Mouse (Mus musculus) embryonic facial prominence, embryonic 15.5 days (tissue): Measurements from ENCODE around the gene Zswim7. TPM values are rescaled to one million over a fixed set of nuclear protein-coding genes. Genes with fewer than 3 reads are reported as not detected.

Experiments used
- ATAC-seq: fragments of 200-750 bp; cut with Nextera tagmentation; 2 replicates; pipeline ENCODE4 v1.8.0; 2017; ENCODE audit warnings: low read depth, moderate TSS enrichment; ENCODE audit not compliant: insufficient number of reproducible peaks, low FRiP score, low TSS enrichment
- H3K27ac ChIP-seq: fragments of 300-500 bp; sonication (generic); replicated peaks from 2 replicates; pipeline ENCODE4 v1.5.1; 2015; ENCODE audit warnings: mild to moderate bottlenecking, inconsistent platforms
- H3K27me3 ChIP-seq: fragments of 300-500 bp; sonication (generic); 2 replicates; pipeline ENCODE4 v1.6.1; 2015; ENCODE audit warnings: inconsistent platforms
- H3K36me3 ChIP-seq: fragments of 300-500 bp; sonication (generic); 2 replicates; pipeline ENCODE4 v1.6.1; 2015; ENCODE audit warnings: mild to moderate bottlenecking, inconsistent platforms
- H3K4me1 ChIP-seq: fragments of 300-500 bp; sonication (generic); 2 replicates; pipeline ENCODE4 v1.6.1; 2015; ENCODE audit warnings: inconsistent platforms
- H3K4me2 ChIP-seq: fragments of 300-500 bp; sonication (generic); replicated peaks from 2 replicates; pipeline ENCODE4 v1.6.1; 2015; ENCODE audit warnings: mild to moderate bottlenecking, inconsistent platforms
- H3K4me3 ChIP-seq: fragments of 300-500 bp; sonication (generic); replicated peaks from 2 replicates; pipeline ENCODE4 v1.5.1; 2015; ENCODE audit warnings: mild to moderate bottlenecking, inconsistent platforms
- H3K9ac ChIP-seq: fragments of 300-500 bp; sonication (generic); 2 replicates; pipeline ENCODE4 v1.6.1; 2015; ENCODE audit warnings: inconsistent platforms
- H3K9me3 ChIP-seq: fragments of 300-500 bp; sonication (generic); replicated peaks from 2 replicates; pipeline ENCODE4 v1.6.1; 2016; ENCODE audit warnings: inconsistent platforms
- WGBS: fragments of 180-500 bp; shearing (Covaris S2); methylation state at CpG from one replicate; pipeline ENCODE4 v1.1.7; 2015; 5-methylcytosine and 5-hydroxymethylcytosine counted together
- polyA plus RNA-seq: library from polyadenylated mRNA; unstranded; fragments of >200 nt; fragmentation: Nextera tagmentation; extraction: Ambion mirVana; gene quantifications from 2 replicates; pipeline ENCODE4 v1.2.1, GENCODE M21; 2015

Zswim7 gene
- polyA plus RNA-seq, 1 experiment from 2014 or later = 22.3 TPM

GRCm38 (mm10) chr11:62259214-62259613, 22.0 kb downstream of the Zswim7 start:
- ATAC-seq = no peak

DNA sequence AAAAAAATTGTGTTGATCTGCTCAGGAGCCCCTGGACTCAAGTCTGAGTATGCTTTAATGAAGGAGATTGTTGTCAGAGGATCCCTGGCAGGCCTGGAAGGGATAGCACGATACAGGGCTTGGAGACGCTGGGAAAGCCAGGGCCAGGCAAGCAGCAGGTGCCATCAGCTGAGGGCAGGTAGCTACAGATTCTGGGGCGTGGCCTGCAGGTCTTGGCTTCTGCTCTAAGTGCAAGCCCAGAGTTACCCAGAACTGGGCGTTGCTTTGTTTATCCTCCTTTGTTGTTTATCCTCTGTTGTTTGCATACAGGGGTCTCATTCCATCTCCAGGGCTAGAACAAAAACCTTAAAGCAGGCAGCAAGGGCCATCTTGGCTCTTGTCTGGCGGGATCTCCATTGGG, 27.8 kb downstream of the Zswim7 start:
- no peak for ATAC-seq
- peaks cover 45% of the 10 kb centered on the region for H3K4me1 ChIP-seq
- no peak overlapping the region for H3K4me2 ChIP-seq
- no peaks in the 10 kb centered on the region for H3K36me3 ChIP-seq
- H3K4me3 ChIP-seq = no peak overlapping the region
- no peaks in the 10 kb centered on the region for H3K27me3 ChIP-seq
- WGBS = 57% methylated on average over 5 of the region's 5 CpGs
- no peaks in the 10 kb centered on the region for H3K9me3 ChIP-seq
- no peak overlapping the region for H3K9ac ChIP-seq
- H3K27ac ChIP-seq = peak overlapping the region; percentile 48; the same call in 1 of the 2 replicates

More at GRCm38 (mm10) chr11:62259214-62259613, 22.0 kb downstream of the Zswim7 start:
- Histone ChIP-seq H3K4me1 (peaks cover 4% of the 10 kb centered on the region; the same call in 1 of the 2 replicates), H3K9ac (no peak overlapping the region), H3K4me2 (no peak overlapping the region), H3K4me3 (no peak overlapping the region), H3K36me3 (no peaks in the 10 kb centered on the region), H3K27ac (no peak overlapping the region), H3K27me3 (no peaks in the 10 kb centered on the region), H3K9me3 (no peaks in the 10 kb centered on the region)
- WGBS = 47% methylated on average over 5 of the region's 5 CpGs

DNA sequence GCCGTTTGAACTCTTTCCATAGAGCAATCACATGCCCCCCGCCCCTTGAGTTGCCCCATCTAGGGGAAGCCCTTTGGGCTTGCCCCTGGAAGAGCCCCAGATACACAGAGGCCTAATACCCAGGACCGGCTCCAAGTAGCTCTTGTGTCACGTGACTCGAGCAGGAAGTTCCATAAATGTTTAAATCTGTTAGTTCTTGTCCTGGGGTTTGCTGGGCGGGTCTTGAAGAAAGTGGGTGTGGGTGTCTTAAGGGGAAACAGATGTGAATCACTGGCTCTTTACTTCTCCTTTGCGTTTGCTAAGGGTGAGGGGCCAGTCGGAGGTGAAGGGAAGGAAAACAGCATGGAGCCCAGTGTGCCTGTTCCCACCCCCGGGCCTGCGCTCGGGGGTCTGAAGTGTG, 30.1 kb downstream of the Zswim7 start:
- peaks cover 49% of the 10 kb centered on the region for H3K4me1 ChIP-seq
- peak overlapping the region; percentile 99 for H3K4me2 ChIP-seq
- H3K9ac ChIP-seq = no peak overlapping the region
- no peaks in the 10 kb centered on the region for H3K27me3 ChIP-seq
- peak overlapping the region; percentile 73 for H3K4me3 ChIP-seq
- WGBS = 13% methylated on average over 11 of the region's 11 CpGs
- peak; percentile 74 for ATAC-seq
- peak overlapping the region; percentile 71; the same call in 1 of the 2 replicates for H3K27ac ChIP-seq
- H3K36me3 ChIP-seq = no peaks in the 10 kb centered on the region
- no peaks in the 10 kb centered on the region for H3K9me3 ChIP-seq

- Histone ChIP-seq H3K9ac (peak overlapping the region; percentile 63), H3K4me2 (peak overlapping the region; percentile 99), H3K4me1 (peaks cover 49% of the 10 kb centered on the region), H3K36me3 (no peaks in the 10 kb centered on the region), H3K4me3 (peak overlapping the region; percentile 73), H3K27ac (peak overlapping the region; percentile 51), H3K9me3 (no peaks in the 10 kb centered on the region), H3K27me3 (no peaks in the 10 kb centered on the region)
- WGBS = 2% methylated on average over 35 of the region's 35 CpGs
- peak; percentile 3; the same call in 1 of the 2 replicates for ATAC-seq
These were observed 31.7 kb downstream of the Zswim7 start for GRCm38 (mm10) chr11:62249266-62250037.

GRCm38 (mm10) chr11:62248401-62249244, 32.6 kb downstream of the Zswim7 start, which contains the start of gene Adora2b:
Gene Adora2b (plus strand): TSS chr11:62248984.
- under 1% methylated on average over 69 of the region's 69 CpGs for WGBS
- Histone ChIP-seq H3K9me3 (no peaks in the 10 kb centered on the region), H3K4me1 (peaks cover 49% of the 10 kb centered on the region), H3K4me3 (peak within 1 kb of the TSS; percentile 73), H3K9ac (peak within 1 kb of the TSS; percentile 63), H3K27me3 (no peaks in the 10 kb centered on the region), H3K4me2 (peak within 1 kb of the TSS; percentile 99), H3K27ac (peak within 1 kb of the TSS; percentile 51), H3K36me3 (no peaks in the 10 kb centered on the region)
- peak; percentile 81 for ATAC-seq

- Histone ChIP-seq H3K4me1 (peaks cover 43% of the 10 kb centered on the region), H3K4me2 (peak overlapping the region; percentile 99), H3K4me3 (peak overlapping the region; percentile 73), H3K9me3 (no peaks in the 10 kb centered on the region), H3K36me3 (no peaks in the 10 kb centered on the region), H3K27me3 (no peaks in the 10 kb centered on the region), H3K27ac (no peak overlapping the region), H3K9ac (peak overlapping the region; percentile 63; the same call in 1 of the 2 replicates)
- ATAC-seq = no peak
- 42% methylated on average over 18 of the region's 18 CpGs for WGBS
These were observed 33.3 kb downstream of the Zswim7 start for GRCm38 (mm10) chr11:62247759-62248400.

GRCm38 (mm10) chr11:62244471-62244870, 36.7 kb downstream of the Zswim7 start:
- H3K27me3 ChIP-seq = no peaks in the 10 kb centered on the region
- peaks cover 10% of the 10 kb centered on the region for H3K4me1 ChIP-seq
- no peaks in the 10 kb centered on the region for H3K9me3 ChIP-seq
- WGBS = 87% methylated on average over 4 of the region's 4 CpGs
- H3K27ac ChIP-seq = no peak overlapping the region
- ATAC-seq = no peak
- H3K4me3 ChIP-seq = no peak overlapping the region
- H3K9ac ChIP-seq = no peak overlapping the region
- no peaks in the 10 kb centered on the region for H3K36me3 ChIP-seq
- no peak overlapping the region for H3K4me2 ChIP-seq

GRCm38 (mm10) chr11:62243871-62244270, 37.3 kb downstream of the Zswim7 start:
- no peak overlapping the region for H3K4me2 ChIP-seq
- WGBS = 84% methylated on average over 8 of the region's 8 CpGs
- H3K36me3 ChIP-seq = no peaks in the 10 kb centered on the region
- ATAC-seq = no peak
- H3K4me3 ChIP-seq = no peak overlapping the region
- no peak overlapping the region for H3K9ac ChIP-seq
- H3K4me1 ChIP-seq = peaks cover 7% of the 10 kb centered on the region; the same call in 1 of the 2 replicates
- H3K27ac ChIP-seq = no peak overlapping the region
- H3K27me3 ChIP-seq = no peaks in the 10 kb centered on the region
- H3K9me3 ChIP-seq = no peaks in the 10 kb centered on the region

GRCm38 (mm10) chr11:62240631-62241261, 40.4 kb downstream of the Zswim7 start:
- Histone ChIP-seq H3K27ac (no peak overlapping the region), H3K9me3 (no peaks in the 10 kb centered on the region), H3K9ac (no peak overlapping the region), H3K36me3 (no peaks in the 10 kb centered on the region), H3K4me1 (no peaks in the 10 kb centered on the region), H3K4me3 (no peak overlapping the region), H3K4me2 (no peak overlapping the region), H3K27me3 (no peaks in the 10 kb centered on the region)
- no peak for ATAC-seq
- WGBS = 64% methylated on average over 12 of the region's 12 CpGs

GRCm38 (mm10) chr11:62224797-62225196, 56.4 kb downstream of the Zswim7 start:
- H3K4me1 ChIP-seq = peaks cover 7% of the 10 kb centered on the region; the same call in 1 of the 2 replicates
- H3K36me3 ChIP-seq = no peaks in the 10 kb centered on the region
- H3K27me3 ChIP-seq = no peaks in the 10 kb centered on the region
- no peak overlapping the region for H3K9ac ChIP-seq
- no peak overlapping the region for H3K27ac ChIP-seq
- H3K4me3 ChIP-seq = no peak overlapping the region
- WGBS = 61% methylated on average over 4 of the region's 4 CpGs
- no peak for ATAC-seq
- H3K9me3 ChIP-seq = no peaks in the 10 kb centered on the region
- no peak overlapping the region for H3K4me2 ChIP-seq
